Mouse (Mus musculus) intestine, embryonic 14.5 days (tissue): ENCODE results near the gene C1qtnf5. TPM values are rescaled to one million over a fixed set of nuclear protein-coding genes. Genes with fewer than 3 reads are reported as not detected.

Experiments
- ATAC-seq: fragments of 200-750 bp; cut with Nextera tagmentation; replicated peaks from 2 replicates; pipeline ENCODE4 v1.8.0; 2017; ENCODE audit warnings: low read depth, moderate number of reproducible peaks, moderate TSS enrichment, moderate library complexity; ENCODE audit not compliant: low FRiP score, low TSS enrichment
- DNase-seq: peaks from one replicate; pipeline ENCODE4 v3.0.0-alpha.2; 2018; ENCODE audit warnings: low spot score
- H3K27ac ChIP-seq: fragments of 300-500 bp; sonication (generic); 2 replicates; pipeline ENCODE4 v1.5.1; 2014; ENCODE audit warnings: low read depth, mild to moderate bottlenecking, control low read depth
- H3K27me3 ChIP-seq: fragments of 300-500 bp; sonication (generic); replicated peaks from 2 replicates; pipeline ENCODE4 v1.6.1; 2014; ENCODE audit warnings: low read length, control low read depth; ENCODE audit not compliant: control insufficient read depth, insufficient read depth
- H3K36me3 ChIP-seq: fragments of 300-500 bp; sonication (generic); 2 replicates; pipeline ENCODE4 v1.6.1; 2014; ENCODE audit warnings: low read length, control low read depth; ENCODE audit not compliant: control insufficient read depth, insufficient read depth
- H3K4me1 ChIP-seq: fragments of 300-500 bp; sonication (generic); replicated peaks from 2 replicates; pipeline ENCODE4 v1.6.1; 2014; ENCODE audit warnings: low read length, control low read depth, mixed read lengths; ENCODE audit not compliant: control insufficient read depth, insufficient read depth
- H3K4me2 ChIP-seq: fragments of 300-500 bp; sonication (generic); 2 replicates; pipeline ENCODE4 v1.6.1; 2014; ENCODE audit warnings: low read length
- H3K4me3 ChIP-seq: fragments of 300-500 bp; sonication (generic); 2 replicates; pipeline ENCODE4 v1.5.1; 2014; ENCODE audit warnings: low read depth, low read length, control low read depth, mixed read lengths
- H3K9ac ChIP-seq: fragments of 300-500 bp; sonication (generic); 2 replicates; pipeline ENCODE4 v1.6.1; 2014; ENCODE audit warnings: mild to moderate bottlenecking, low read length
- H3K9me3 ChIP-seq: fragments of 300-500 bp; sonication (generic); 2 replicates; pipeline ENCODE4 v1.6.1; 2016; ENCODE audit warnings: low read length, control low read depth; ENCODE audit not compliant: control insufficient read depth
- WGBS: fragments of 180-500 bp; shearing (Covaris S2); extraction: QIAGEN DNeasy Blood & Tissue Kit; methylation state at CpG from one replicate; pipeline ENCODE4 v1.1.7; 2014; 5-methylcytosine and 5-hydroxymethylcytosine counted together
- polyA plus RNA-seq: library from polyadenylated mRNA; unstranded; fragments of >200 nt; fragmentation: Nextera tagmentation; extraction: Ambion mirVana; gene quantifications from 2 replicates; pipeline ENCODE4 v1.2.1, GENCODE M21; 2014

The C1qtnf5 gene
- polyA plus RNA-seq: 3.2 and 3.4 TPM in 2 replicates

- Histone ChIP-seq H3K4me2 (peak within 1 kb of the TSS; percentile 37), H3K4me3 (peak within 1 kb of the TSS; percentile 6; the same call in 1 of the 2 replicates), H3K9me3 (no peaks in the 10 kb centered on the region), H3K36me3 (peaks cover 28% of the 10 kb centered on the region), H3K4me1 (peaks cover 45% of the 10 kb centered on the region), H3K9ac (0 out of 2 replicates have a peak within 1 kb of the TSS, but pooled peaks have one; percentile 10), H3K27ac (peak within 1 kb of the TSS; percentile 69), H3K27me3 (no peaks in the 10 kb centered on the region)
- WGBS: 37% methylated on average over 8 of the region's 8 CpGs
- ATAC-seq: peak; percentile 44
- peak; percentile 79 for DNase-seq
Observed at GRCm38 (mm10) chr9:44107110-44107509, at the start of gene C1qtnf5. TSS of gene C1qtnf5 (plus strand) at chr9:44107245.

DNA sequence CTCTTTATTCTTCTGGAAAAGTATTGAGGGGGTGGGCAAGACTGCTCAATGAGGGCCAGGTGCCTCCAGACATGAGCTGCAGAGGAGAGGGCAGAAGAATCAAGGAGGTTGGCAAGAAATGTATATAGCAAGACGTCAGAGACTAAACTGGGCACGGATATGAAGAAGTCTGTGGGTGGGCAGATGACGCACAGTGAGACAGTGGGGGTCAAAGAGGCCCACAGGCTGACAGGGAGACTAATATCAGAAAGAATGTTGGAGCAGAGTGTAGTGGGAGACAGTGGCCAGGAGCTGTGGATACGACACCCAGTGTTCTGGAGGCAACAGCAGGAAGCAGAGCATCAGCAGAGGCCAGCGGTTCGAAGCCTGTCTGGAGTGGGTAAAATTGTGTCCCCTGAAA lies 48.4 kb upstream of the C1qtnf5 start:
- no peak overlapping the region for H3K9ac ChIP-seq
- whole genome bisulfite sequencing: 77% methylated on average over 6 of the region's 6 CpGs
- H3K27me3 ChIP-seq: no peaks in the 10 kb centered on the region
- H3K4me2 ChIP-seq: no peak overlapping the region
- DNase-seq (no peak), ATAC-seq (no peak)
- no peak overlapping the region for H3K27ac ChIP-seq
- H3K4me1 ChIP-seq: no peaks in the 10 kb centered on the region
- no peak overlapping the region for H3K4me3 ChIP-seq
- H3K36me3 ChIP-seq: no peaks in the 10 kb centered on the region
- peaks cover 2% of the 10 kb centered on the region; the same call in 1 of the 2 replicates for H3K9me3 ChIP-seq

DNA sequence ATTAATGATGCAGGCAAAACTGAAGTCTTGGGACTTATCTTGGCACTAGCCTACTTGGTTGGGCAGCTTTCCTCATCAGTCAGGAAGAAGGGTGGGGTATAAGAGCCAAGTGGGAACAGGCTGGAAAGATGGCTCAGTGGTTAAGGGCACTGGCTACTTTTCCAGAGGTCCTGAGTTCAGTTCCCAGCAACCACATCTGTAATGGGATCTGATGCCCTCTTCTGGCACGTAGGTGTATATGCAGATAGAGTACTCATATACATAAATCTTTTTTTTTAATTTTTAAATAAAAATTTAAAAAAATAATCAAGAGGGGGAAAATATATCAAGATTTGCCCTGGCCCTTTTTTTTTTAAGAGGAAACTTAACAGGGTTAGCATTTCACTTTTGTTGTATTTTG lies 41.9 kb upstream of the C1qtnf5 start:
- Histone ChIP-seq H3K27me3 (no peaks in the 10 kb centered on the region), H3K4me1 (0 out of 2 replicates have a peak, but pooled peaks cover 2% of the 10 kb centered on the region), H3K4me3 (no peak overlapping the region), H3K36me3 (no peaks in the 10 kb centered on the region), H3K27ac (no peak overlapping the region), H3K4me2 (no peak overlapping the region), H3K9me3 (no peaks in the 10 kb centered on the region), H3K9ac (no peak overlapping the region)
- 24% methylated on average over 1 of the region's 1 CpGs for WGBS
- DNase-seq: no peak
- no peak for ATAC-seq

GRCm38 (mm10) chr9:44066785-44067225 lies 40.2 kb upstream of the C1qtnf5 start, which contains the start of gene Usp2:
TSS of gene Usp2 (plus strand) at chr9:44067021.
- peak; percentile 97 for ATAC-seq
- peak within 1 kb of the TSS; percentile 39 for H3K4me3 ChIP-seq
- no peak within 1 kb of the TSS for H3K27ac ChIP-seq
- no peaks in the 10 kb centered on the region for H3K27me3 ChIP-seq
- peak within 1 kb of the TSS; percentile 67 for H3K4me2 ChIP-seq
- peak within 1 kb of the TSS; percentile 37 for H3K9ac ChIP-seq
- peak; percentile 100 for DNase-seq
- WGBS: under 1% methylated on average over 38 of the region's 38 CpGs
- H3K9me3 ChIP-seq: no peaks in the 10 kb centered on the region
- H3K36me3 ChIP-seq: no peaks in the 10 kb centered on the region
- H3K4me1 ChIP-seq: peaks cover 11% of the 10 kb centered on the region

DNA sequence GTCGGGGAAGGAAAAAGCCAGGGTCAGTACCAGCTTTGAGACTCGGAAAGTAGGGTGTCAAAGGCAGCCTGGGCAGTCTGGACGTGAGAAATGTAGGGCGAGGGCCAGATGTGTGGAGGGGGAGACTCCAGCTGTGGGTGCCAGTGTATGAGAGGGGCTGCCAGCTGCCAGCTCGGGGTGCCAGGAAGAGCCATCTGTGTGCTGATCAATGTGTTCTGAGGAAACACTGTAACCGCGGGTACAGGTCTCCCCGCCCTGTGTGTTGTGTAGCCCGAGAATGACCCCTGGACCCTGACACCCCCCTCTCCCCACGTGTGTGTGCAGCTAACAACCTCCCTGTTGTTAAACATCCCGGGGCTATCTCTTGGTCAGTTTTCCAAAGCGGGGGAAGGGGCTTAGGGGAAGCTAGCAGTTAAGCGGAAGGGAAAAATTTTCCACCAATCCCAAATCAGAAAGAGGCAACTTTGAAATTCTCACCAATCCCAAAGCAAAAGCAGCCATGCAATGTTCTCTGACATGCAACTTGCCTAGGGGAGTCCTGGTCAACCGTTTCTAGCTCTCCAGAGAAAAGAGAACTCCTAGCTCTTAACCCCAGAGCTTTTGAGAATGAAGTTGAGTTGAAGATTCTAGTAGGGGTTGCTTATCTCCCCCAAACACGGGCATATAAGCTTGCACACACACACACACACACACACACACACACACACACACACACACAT lies 39.6 kb upstream of the C1qtnf5 start:
- DNase-seq (no peak), ATAC-seq (peak; percentile 51)
- WGBS: 10% methylated on average over 15 of the region's 15 CpGs
- no peaks in the 10 kb centered on the region for H3K27me3 ChIP-seq
- no peaks in the 10 kb centered on the region for H3K36me3 ChIP-seq
- H3K9me3 ChIP-seq: no peaks in the 10 kb centered on the region
- H3K4me3 ChIP-seq: peak overlapping the region; percentile 39
- peak overlapping the region; percentile 37 for H3K9ac ChIP-seq
- peaks cover 17% of the 10 kb centered on the region for H3K4me1 ChIP-seq
- peak overlapping the region; percentile 67 for H3K4me2 ChIP-seq
- no peak overlapping the region for H3K27ac ChIP-seq

DNA sequence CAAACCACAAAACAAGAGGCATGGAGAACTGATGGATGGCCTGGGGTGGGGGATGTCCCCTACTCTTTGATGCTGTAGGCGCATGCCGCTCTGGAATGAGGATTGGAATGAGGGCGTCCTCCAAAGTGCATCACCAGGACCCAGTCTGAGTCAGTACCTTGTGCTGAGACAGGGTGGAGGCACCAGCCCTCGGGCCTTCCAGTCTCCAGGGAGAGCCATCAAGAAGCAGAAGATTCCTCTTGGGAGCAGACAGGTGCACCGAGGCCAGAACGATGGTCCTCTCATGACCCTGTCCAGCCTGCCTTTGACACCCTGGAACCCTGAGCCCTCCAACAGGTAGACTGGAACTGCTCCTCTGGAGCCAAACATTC lies 39.1 kb upstream of the C1qtnf5 start:
- no peaks in the 10 kb centered on the region for H3K9me3 ChIP-seq
- DNase-seq (no peak), ATAC-seq (no peak)
- no peaks in the 10 kb centered on the region for H3K36me3 ChIP-seq
- no peaks in the 10 kb centered on the region for H3K27me3 ChIP-seq
- H3K27ac ChIP-seq: no peak overlapping the region
- H3K4me1 ChIP-seq: peaks cover 18% of the 10 kb centered on the region
- H3K4me3 ChIP-seq: no peak overlapping the region
- H3K4me2 ChIP-seq: no peak overlapping the region
- 75% methylated on average over 6 of the region's 6 CpGs for WGBS
- no peak overlapping the region for H3K9ac ChIP-seq

DNA sequence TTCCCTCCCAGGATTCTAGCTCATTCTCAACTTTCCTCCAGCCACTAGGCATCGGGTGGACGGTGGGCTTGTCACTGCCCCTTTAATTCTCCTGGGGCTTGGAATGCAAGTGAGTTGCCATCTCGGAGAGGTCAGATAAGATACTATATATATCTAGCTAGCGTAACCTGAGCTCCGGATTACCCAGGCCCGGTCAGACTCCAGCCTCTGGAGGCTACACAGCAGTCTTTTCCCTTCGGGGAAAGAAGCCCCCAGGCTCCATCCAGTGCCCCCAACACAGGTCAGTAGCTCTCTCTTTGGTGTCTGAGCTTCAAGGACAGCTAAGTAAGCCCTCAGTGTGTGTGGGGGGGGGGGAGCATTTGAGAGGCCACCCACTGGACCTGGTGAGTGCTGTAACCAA lies 37.8 kb upstream of the C1qtnf5 start:
- Histone ChIP-seq H3K27me3 (no peaks in the 10 kb centered on the region), H3K4me3 (no peak overlapping the region), H3K4me1 (peaks cover 18% of the 10 kb centered on the region), H3K4me2 (no peak overlapping the region), H3K27ac (no peak overlapping the region), H3K36me3 (no peaks in the 10 kb centered on the region), H3K9ac (no peak overlapping the region), H3K9me3 (no peaks in the 10 kb centered on the region)
- WGBS: 16% methylated on average over 7 of the region's 7 CpGs
- no peak for DNase-seq
- no peak for ATAC-seq

- no peaks in the 10 kb centered on the region for H3K27me3 ChIP-seq
- no peak overlapping the region for H3K4me2 ChIP-seq
- peaks cover 18% of the 10 kb centered on the region for H3K4me1 ChIP-seq
- no peak overlapping the region for H3K27ac ChIP-seq
- DNase-seq: no peak
- H3K9ac ChIP-seq: no peak overlapping the region
- no peaks in the 10 kb centered on the region for H3K9me3 ChIP-seq
- no peak for ATAC-seq
- H3K4me3 ChIP-seq: no peak overlapping the region
- H3K36me3 ChIP-seq: no peaks in the 10 kb centered on the region
- 59% methylated on average over 14 of the region's 14 CpGs for WGBS
Observed at GRCm38 (mm10) chr9:44070113-44070843, 36.8 kb upstream of the C1qtnf5 start.
